Mouse (Mus musculus) hematopoietic stem cell, adult 5-6 weeks (primary cell): ENCODE data around the gene Chml. TPM values are rescaled to one million over a fixed set of nuclear protein-coding genes. Genes with fewer than 3 reads are reported as not detected.

ENCODE experiments used
- ATAC-seq, 2 experiments: fragments of 125-278 bp in 1 of 2; replicated peaks in 1 of 2; 2 replicates each; pipeline ENCODE4 v1.8.0; 2016 to 2017; ENCODE audit warnings: inconsistent platforms in 2 of 2, mild to moderate bottlenecking in 2 of 2, moderate number of reproducible peaks in 2 of 2, low read depth in 1 of 2, moderate TSS enrichment in 1 of 2; ENCODE audit not compliant: low FRiP score in 2 of 2, poor library complexity in 2 of 2, severe bottlenecking in 2 of 2, insufficient read depth in 1 of 2, low TSS enrichment in 1 of 2
- total RNA-seq: library from RNA; stranded (forward); fragments of 172-1452, 232-1000 nt; gene quantifications from 2 replicates; pipeline ENCODE4 v1.2.3, GENCODE M21; 2017

Chml gene
- total RNA-seq, 1 experiment from 2014 or later, result 10.2 TPM

- peak in 1 of 2 experiments; percentile 25; a peak in 1 of 4 replicates for ATAC-seq
Observed at GRCm38 (mm10) chr1:175671626-175672025, 21.1 kb downstream of the Chml start.

DNA sequence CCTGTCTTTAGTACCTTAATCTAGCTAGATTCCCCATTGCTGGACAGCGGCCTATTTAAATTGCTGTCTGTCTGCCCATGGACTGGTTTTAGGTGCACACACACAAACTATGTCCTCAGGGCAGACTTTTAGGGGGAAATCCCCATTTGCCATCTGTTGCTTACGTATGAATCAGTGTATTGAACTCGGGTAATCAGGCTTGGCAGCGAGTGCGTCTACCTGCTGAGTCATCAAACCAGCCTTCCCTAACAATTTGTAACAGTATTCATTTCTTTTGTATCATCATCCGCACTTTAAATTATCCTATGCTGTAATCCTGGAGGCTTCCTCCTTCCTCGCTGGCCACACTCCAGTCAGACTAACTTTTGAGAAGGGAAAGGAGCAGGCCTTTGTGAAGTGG, 22.7 kb downstream of the Chml start:
- ATAC-seq, result no peak

GRCm38 (mm10) chr1:175669456-175669855, 23.2 kb downstream of the Chml start:
- no peak for ATAC-seq

DNA sequence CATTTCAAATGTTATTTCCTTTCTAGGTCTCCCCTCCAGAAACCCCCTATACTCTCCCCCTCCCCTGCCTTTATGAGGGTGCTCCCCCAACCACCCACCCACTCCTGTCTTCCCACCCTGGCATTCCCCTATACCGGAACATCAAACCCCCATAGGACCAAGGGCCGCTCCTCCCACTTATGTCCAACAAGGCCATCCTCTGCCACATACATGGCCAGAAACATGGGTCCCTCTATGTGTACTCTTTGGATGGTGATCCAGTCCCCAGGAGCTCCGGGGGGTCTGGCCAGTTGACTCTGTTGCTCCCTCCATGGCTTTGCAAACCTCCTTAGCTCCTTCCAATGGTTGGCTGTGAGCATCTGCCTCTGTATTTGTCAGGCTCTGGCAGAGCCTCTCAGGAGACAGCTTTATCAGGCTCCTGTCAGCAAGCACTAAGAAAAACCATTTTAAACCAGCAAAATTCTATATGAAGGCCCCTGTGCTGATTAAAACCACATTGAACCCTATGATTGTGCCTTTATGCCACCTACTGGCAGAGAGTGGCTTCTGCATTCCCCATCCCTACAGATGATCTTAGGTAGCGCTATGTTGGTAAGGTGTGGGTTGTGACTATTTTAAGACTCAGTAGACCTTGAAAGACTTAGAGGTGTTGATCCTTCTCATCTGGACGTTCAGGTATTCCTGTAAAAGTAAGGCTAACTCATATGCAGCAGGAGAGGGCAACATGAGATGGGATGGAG, 23.9 kb downstream of the Chml start:
- ATAC-seq, result peak; percentile 92 to 94

DNA sequence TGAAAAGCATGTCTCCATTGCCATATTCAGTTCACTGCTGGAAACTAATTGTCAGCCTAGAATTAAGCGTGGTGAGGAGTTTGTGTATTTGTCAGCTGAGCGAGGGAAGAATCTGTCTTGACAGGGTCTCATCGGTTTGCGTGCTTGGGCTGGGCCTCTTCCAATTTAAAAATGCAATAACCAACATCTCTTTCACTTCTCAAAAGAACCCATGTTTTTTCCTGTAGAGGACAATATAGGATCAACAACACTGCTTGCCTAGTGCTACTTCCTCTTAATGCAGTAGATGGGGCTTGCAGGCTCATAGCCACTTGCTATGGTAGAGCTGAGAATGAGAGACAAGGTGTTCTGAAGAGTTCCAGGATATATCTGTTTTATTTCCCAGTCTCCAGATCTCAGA, 32.8 kb downstream of the Chml start:
- ATAC-seq, result peak; percentile 46 to 48; a peak in 2 of 4 replicates

GRCm38 (mm10) chr1:175648615-175649014, 44.1 kb downstream of the Chml start:
- no peak for ATAC-seq

GRCm38 (mm10) chr1:175646952-175647351, 45.7 kb downstream of the Chml start:
- peak; percentile 70 to 84 for ATAC-seq

- ATAC-seq, result peak in 1 of 2 experiments; percentile 53; a peak in 2 of 4 replicates
Observed at GRCm38 (mm10) chr1:175643496-175644265, 49.0 kb downstream of the Chml start.

DNA sequence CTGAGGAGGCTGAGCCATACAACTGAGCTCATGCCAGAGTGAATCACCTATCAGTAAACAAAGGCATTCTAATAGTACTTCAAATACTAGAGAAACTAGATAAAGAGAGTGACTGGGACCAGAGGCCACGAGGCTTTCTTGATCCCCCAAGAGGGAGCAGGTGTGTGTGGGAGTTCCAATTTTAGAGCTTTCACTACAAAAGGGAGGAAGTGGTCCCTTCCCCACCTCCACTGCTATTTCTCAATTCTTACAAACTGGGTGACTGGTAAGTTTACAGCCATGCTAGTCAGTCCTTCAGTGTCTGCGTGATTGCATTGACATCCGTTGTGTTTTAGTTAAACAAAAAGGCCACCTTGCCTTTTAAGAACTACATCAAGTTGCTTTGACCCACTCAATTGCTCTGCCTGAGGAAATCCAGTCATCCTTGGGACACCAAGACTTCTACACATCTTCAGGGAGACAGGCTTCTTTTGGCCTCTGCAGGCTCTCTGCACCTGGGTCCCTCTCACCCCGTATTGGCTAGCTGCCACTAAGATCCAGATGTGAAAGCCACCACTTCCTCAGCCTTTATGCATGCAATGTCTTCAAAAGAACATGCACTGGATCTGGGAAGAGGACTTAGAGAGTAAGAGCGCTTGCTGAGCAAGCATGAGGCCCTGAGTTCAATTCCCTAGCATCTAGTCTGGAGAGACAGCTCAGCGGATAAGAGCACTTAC, 52.1 kb downstream of the Chml start:
- peak; percentile 6 to 37; a peak in 2 of 4 replicates for ATAC-seq

- ATAC-seq, result no peak
Observed at GRCm38 (mm10) chr1:175639072-175639471, 53.6 kb downstream of the Chml start.

- peak; percentile 61 to 86; a peak in 3 of 4 replicates for ATAC-seq
Observed at GRCm38 (mm10) chr1:175637677-175638076, 55.0 kb downstream of the Chml start.

GRCm38 (mm10) chr1:175632470-175632869, 60.2 kb downstream of the Chml start:
- no peak for ATAC-seq

Other genes starting within 250 kb of the Chml start
- gene Rgs7, start 200.4 kb downstream of the Chml start, total RNA-seq, result not detected in 2 replicates
- gene Kmo, start 72.5 kb downstream of the Chml start, total RNA-seq, result 2.3 and 4.4 TPM in 2 replicates
- 56.8 and 71.8 TPM in 2 replicates for gene Fh1, start 67.3 kb downstream of the Chml start, total RNA-seq
- gene Opn3, start 125 bp downstream of the Chml start, total RNA-seq, result 0.19 and 0.60 TPM in 2 replicates
- gene Wdr64, start 5.7 kb upstream of the Chml start, total RNA-seq, result not detected in 2 replicates
- 24.1 and 41.0 TPM in 2 replicates for gene Exo1, start 187.7 kb upstream of the Chml start, total RNA-seq
- 0.38 TPM in 1 of 2 replicates, not detected in the other for gene Gm38100, start 227.4 kb upstream of the Chml start, total RNA-seq